Mouse (Mus musculus): Measurements from ENCODE around the gene Olfr961. TPM values are rescaled to one million over a fixed set of nuclear protein-coding genes. Genes with fewer than 3 reads are reported as not detected.

Olfr961 gene
- not detected for total RNA-seq (2022)

DNA sequence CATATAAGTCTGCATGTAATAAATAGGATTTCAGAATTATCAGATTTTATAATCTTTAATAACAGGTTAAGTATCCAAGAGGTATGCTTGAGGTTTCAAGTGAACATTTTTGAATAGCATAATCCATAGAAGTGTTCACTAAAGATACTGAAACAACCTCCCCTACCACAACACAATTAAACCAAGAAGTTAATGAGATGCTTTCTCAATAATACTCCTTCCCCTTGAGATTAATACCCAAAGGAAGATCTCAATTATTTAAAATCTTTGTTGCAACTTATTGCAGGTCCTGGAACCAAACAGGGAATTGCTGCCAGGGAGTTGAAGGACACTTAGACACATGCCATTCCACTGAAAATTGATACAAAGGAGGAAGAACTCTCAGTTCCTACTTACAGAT, at the start of gene Olfr961:
Olfr961 (plus strand) TSS at position 301 of the 400 bp plus-strand sequence.
- DNase-seq (ENCODE audit: low spot score in 2 of 2) = no peak

GRCm38 (mm10) chr9:39602536-39603332, 42.2 kb upstream of the Olfr961 start:
- DNase-seq (ENCODE audit: low spot score in 2 of 2) = peak in 1 of 2 experiments; percentile 7

DNA sequence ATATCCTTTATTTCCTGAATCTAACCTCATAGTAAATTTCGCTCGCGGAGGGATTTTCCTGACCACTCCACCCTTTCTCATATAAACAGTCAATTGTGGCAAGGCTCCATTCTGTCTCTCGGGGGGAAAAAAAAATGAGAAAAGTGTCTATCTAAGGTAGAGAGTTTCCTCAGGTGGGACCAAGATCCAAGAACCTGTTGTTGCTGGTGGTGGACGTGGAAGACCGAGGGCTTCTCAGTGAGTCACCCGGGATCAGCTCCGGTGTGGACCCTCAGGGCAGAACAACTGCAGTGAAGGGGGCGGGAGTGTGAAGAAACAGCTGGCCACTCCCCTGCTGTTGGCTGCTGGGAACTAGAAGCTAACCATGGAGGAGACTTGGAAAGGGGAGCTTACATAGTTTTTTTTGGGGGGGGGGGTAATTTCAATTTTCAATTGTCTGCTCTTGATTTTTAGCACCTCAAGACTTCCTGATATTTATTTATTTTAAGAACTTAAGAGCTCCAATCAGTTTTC, 41.5 kb upstream of the Olfr961 start:
- DNase-seq (ENCODE audit: low spot score in 2 of 2) = no peak

DNA sequence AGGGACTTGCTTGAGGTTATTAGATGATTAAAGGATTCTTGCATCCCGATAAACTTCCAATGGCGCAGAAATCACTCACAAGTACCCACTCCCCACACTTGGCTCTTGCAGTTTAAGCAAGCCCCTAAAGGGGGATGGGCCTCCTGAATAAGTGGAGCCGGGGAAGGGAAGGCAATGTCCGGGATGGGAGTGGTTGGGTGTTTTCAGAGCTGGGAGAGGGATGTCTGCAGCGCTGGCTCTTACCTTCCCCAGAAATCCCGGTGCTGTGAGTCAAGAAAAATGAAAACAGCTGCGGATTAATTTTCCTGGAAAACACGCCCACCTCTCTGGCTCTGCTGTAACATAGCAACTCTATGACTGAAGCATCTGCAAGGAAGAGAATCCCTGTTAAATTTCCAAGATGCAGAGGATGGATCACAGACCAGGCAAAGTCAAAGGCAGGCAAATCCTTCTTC, 40.9 kb upstream of the Olfr961 start, which contains the start of gene AW551984:
AW551984 (minus strand) TSS at position 405 of the 455 bp plus-strand sequence.
- DNase-seq (ENCODE audit: low spot score in 2 of 2) = no peak

DNA sequence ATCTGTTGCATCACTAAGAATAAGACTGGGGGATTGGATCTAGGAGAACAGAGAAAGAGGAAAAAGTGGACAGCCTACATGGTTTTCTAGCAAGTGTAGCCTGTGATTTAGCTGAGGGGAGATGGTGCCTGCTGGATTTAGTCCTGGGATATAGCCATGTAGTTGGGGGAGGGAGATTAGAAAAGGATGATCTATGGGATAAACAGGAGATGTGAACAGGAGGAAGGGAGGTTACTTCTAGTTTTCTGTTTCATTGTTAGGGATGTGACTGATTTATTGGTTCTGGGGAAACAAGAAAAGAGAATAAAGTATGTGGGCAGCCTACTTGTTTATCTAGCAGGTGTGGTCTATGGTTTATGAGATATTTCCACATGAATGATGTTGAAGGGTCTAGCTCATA, 36.4 kb upstream of the Olfr961 start:
- no peak for DNase-seq (ENCODE audit: low spot score in 2 of 2)

GRCm38 (mm10) chr9:39610355-39610754, 34.5 kb upstream of the Olfr961 start, which contains the start of gene Olfr148:
Olfr148 (plus strand) TSS chr9:39610655.
- no peak for DNase-seq (ENCODE audit: low spot score in 2 of 2)

DNA sequence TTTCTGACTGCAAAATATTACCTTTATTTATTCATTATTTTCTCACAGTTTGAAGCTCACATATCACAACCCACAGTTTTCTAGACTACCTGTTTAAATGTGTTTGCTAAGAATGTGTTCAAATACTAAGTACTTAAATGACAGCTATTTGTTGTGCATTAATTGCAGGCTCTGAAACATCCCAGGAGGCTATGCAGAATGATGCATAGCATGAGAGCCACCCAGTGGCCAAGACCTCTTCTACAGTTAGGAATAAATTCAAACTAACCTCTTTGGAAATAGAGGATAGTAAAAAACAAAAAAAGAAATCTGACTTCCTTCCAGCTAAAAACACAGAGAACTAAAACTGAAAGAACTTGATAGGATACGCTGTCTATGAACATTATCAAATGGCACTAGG, 32.9 kb upstream of the Olfr961 start:
- no peak for DNase-seq (ENCODE audit: low spot score in 2 of 2)

DNA sequence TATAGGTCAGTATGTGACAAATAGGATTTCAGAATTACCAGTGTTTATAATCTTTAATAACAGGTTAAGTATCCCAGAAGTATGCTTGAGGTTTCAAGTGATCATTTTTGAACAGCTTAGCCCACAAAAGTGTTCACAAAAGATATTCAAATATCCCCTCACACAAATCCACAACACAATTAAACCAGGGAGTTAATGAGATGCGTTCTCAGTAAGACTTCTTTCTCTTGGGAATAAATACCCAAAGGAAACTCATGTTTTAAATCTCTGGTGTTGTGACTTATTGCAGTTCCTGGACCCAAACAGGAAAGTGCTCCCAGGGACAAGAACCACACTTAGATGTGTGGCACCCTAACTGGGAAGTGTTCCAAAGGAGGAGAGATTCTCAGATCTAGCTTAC, 23.8 kb upstream of the Olfr961 start, which contains the start of gene Olfr960:
Olfr960 (plus strand) TSS at position 301 of the 400 bp plus-strand sequence.
- no peak for DNase-seq (ENCODE audit: low spot score in 2 of 2)

DNA sequence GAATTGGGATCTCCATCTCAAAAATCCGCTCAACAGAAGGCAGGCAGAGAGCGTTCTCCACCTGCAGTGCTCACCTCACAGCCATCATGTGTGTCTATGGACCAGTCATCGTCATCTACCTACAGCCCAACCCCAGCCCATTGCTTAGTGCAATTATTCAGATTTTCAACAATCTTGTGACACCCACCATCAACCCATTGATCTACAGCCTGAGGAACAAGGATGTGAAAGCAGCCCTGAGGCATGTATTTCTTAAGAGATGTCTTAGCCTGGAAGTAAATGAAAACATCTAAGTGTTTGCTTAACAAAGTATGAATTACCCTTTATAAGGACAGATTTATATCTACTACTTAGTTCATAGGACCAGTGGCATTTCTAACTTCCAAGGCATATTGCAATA, 21.1 kb upstream of the Olfr961 start:
- no peak for DNase-seq (ENCODE audit: low spot score in 2 of 2)

GRCm38 (mm10) chr9:39624711-39625110, 20.2 kb upstream of the Olfr961 start:
- no peak for DNase-seq (ENCODE audit: low spot score in 2 of 2)

- no peak for DNase-seq (ENCODE audit: low spot score in 2 of 2)
Observed at GRCm38 (mm10) chr9:39629069-39629468, 15.8 kb upstream of the Olfr961 start.

GRCm38 (mm10) chr9:39633913-39634594, 10.8 kb upstream of the Olfr961 start:
- DNase-seq (ENCODE audit: low spot score in 2 of 2) = peak in 1 of 2 experiments; percentile 15

DNA sequence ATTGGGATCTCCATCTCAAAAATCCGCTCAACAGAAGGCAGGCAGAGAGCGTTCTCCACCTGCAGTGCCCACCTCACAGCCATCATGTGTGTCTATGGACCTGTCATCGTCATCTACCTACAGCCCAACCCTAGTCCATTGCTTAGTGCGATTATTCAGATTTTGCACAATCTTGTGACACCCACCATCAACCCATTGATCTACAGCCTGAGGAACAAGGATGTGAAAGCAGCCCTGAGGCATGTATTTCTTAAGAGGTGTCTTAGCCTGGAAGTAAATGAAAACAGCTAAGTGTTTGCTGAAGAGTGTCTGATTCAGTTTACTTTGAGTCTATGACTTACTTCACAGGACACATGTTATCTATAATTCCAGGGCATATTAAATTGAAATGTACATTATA, 2.5 kb downstream of the Olfr961 start:
- no peak for DNase-seq (ENCODE audit: low spot score in 2 of 2)

DNA sequence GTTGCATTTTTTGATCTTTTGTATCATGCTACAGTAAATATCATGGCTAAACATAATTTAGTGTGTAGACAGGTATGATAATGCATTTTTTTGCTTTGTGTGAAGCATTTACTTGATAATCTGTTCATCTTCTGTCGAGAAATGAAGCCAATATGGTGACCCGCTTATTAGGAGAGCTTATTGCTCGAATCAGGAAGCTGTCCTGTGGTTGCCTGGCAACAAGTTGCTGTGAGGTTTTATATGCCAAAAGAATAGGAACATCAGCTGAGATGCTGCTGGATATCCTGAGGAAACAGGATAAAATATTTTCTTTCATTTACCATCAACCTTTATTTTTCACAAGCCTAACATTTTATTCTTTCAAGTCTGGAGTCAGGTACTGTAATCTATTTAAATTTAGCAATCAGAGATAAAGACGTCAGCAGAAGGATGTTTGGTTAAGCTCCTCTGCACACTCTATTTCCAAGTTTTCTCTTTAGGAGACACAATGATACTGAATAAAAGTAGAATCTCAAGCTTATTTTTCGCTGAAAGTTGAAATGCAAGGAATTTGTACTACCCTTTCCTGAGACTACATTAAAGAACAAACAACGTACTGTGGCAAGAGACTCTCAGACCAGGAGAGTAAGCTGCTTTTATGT, 10.0 kb downstream of the Olfr961 start:
- DNase-seq (ENCODE audit: low spot score in 2 of 2) = no peak

DNA sequence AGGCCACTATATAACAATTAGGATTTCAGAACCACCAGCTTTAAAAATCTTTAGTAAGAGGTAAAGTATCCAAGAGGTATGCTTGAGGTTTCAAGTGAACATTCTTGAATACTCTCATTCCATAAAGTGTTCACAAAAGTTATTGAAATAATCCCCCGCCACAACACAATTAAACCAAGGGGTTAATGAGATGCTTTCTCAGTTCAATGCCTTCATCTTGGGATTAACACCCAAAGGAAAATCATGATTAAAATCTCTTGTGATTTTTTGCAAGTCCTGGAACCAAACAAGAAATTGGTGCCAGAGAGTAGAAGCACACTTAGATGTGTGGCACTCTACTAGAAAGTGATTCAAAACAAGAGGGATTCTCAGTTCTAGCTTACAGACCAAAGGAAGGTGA, 22.0 kb downstream of the Olfr961 start, which contains the start of gene Olfr963:
Olfr963 (plus strand) TSS at position 301 of the 400 bp plus-strand sequence.
- DNase-seq (ENCODE audit: low spot score in 2 of 2) = no peak

GRCm38 (mm10) chr9:39669723-39670122, 24.8 kb downstream of the Olfr961 start:
- DNase-seq (ENCODE audit: low spot score in 2 of 2) = no peak

DNA sequence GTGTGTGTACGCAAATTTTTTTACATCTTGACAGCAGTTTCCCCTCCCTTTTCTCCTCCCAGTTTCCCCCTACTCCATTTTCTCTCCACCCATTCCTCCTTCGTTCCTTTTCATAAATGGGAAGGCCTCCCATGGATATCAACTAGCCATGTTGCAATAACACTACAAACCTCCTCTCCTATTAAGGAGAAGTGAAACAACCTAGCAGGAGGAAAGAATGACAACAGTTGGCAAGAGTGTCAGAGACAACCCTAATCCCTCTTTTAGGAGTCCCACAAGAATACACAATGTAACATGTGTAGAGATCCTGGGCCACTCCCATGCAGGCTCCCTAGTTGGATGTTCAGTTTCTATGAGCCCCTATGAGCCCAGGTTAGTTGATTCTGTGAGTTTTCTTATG, 29.9 kb downstream of the Olfr961 start:
- DNase-seq (ENCODE audit: low spot score in 2 of 2) = no peak

DNA sequence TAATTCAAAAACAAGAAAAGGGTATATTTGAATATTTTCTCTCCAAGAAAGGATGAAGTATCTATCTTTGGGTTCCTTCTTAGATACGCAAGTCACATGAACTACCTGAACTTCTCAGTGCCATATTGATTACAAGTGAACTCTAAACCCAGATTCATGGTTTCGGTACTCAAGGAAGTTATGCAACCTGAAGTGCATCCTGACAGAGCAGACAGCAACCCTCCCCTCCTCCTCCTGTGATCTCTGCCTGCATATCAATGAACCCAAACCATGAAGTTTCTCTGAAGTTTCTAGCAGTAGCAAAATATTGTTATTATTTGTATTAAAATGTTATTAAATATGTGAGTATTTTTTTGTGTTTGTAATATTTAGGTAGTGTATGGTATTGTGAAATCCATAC, 33.7 kb downstream of the Olfr961 start:
- DNase-seq (ENCODE audit: low spot score in 2 of 2) = no peak

DNA sequence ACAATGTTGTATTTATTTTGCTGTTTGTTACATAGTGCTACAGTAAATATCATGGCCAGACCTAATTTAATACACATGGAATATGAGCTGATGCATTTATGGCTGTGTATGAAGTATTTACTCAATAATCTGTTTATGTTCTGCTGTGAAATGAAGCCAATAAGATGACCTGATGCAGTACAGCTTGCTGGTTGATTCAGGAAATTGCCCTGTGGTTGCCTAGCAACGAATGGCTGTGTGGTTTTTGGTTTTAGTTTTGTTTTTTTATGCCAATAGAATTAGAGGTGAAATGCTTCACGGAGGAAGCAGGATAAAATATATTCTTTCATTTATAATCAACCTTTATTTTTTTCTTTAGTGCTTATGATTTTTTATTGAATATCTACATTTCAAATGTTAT, 34.4 kb downstream of the Olfr961 start:
- no peak for DNase-seq (ENCODE audit: low spot score in 2 of 2)
